Mouse (Mus musculus) hindbrain, embryonic 16.5 days (tissue): ENCODE measurements around the gene Gm4559. TPM values are rescaled to one million over a fixed set of nuclear protein-coding genes. Genes with fewer than 3 reads are reported as not detected.
A peak's percentile ranks its signal among the peaks of the same experiment; 100 is the strongest.
"Not testable (repeated sequence)": the region's sequence is repeated elsewhere in the genome, so short reads cannot be mapped to it uniquely, and the experiment has no call there.

ENCODE experiments used
- ATAC-seq: fragments of 200-750 bp; cut with Nextera tagmentation; 2 replicates; pipeline ENCODE4 v1.8.0; 2017; ENCODE audit warnings: moderate TSS enrichment, moderate library complexity
- H3K27ac ChIP-seq: fragments of 300-500 bp; sonication (generic); 2 replicates; pipeline ENCODE4 v1.5.1; 2014; ENCODE audit warnings: low read depth, mild to moderate bottlenecking, control low read depth, low read length, moderate library complexity
- H3K27me3 ChIP-seq: fragments of 300-500 bp; sonication (generic); replicated peaks from 2 replicates; pipeline ENCODE4 v1.6.1; 2014; ENCODE audit warnings: low read length; ENCODE audit not compliant: control insufficient read depth, insufficient read depth
- H3K36me3 ChIP-seq: fragments of 300-500 bp; sonication (generic); 2 replicates; pipeline ENCODE4 v1.6.1; 2014; ENCODE audit warnings: mild to moderate bottlenecking, low read length, moderate library complexity, mixed read lengths; ENCODE audit not compliant: control insufficient read depth, insufficient read depth
- H3K4me1 ChIP-seq: fragments of 300-500 bp; sonication (generic); 2 replicates; pipeline ENCODE4 v1.6.1; 2014; ENCODE audit warnings: low read depth, low read length; ENCODE audit not compliant: control insufficient read depth, insufficient read depth
- H3K4me2 ChIP-seq: fragments of 300-500 bp; sonication (generic); 2 replicates; pipeline ENCODE4 v1.6.1; 2014; ENCODE audit warnings: mild to moderate bottlenecking, low read length, control low read depth, moderate library complexity
- H3K4me3 ChIP-seq: fragments of 300-500 bp; sonication (generic); 2 replicates; pipeline ENCODE4 v1.5.1; 2014; ENCODE audit warnings: mild to moderate bottlenecking, low read length, control low read depth, moderate library complexity
- H3K9ac ChIP-seq: fragments of 300-500 bp; sonication (generic); 2 replicates; pipeline ENCODE4 v1.6.1; 2014; ENCODE audit warnings: low read depth, mild to moderate bottlenecking, control low read depth, low read length, moderate library complexity
- H3K9me3 ChIP-seq: fragments of 300-500 bp; sonication (generic); 2 replicates; pipeline ENCODE4 v1.6.1; 2014; ENCODE audit warnings: mild to moderate bottlenecking, low read length, moderate library complexity; ENCODE audit not compliant: control insufficient read depth
- WGBS: fragments of 180-500 bp; shearing (Covaris S2); extraction: QIAGEN DNeasy Blood & Tissue Kit; methylation state at CpG from one replicate; pipeline ENCODE4 v1.1.7; 2014; 5-methylcytosine and 5-hydroxymethylcytosine counted together
- polyA plus RNA-seq: library from polyadenylated mRNA; unstranded; fragments of >200 nt; fragmentation: Nextera tagmentation; extraction: Ambion mirVana; gene quantifications from 2 replicates; pipeline ENCODE4 v1.2.1, GENCODE M21; 2015

Gm4559 gene
- polyA plus RNA-seq = not detected in 2 replicates

DNA sequence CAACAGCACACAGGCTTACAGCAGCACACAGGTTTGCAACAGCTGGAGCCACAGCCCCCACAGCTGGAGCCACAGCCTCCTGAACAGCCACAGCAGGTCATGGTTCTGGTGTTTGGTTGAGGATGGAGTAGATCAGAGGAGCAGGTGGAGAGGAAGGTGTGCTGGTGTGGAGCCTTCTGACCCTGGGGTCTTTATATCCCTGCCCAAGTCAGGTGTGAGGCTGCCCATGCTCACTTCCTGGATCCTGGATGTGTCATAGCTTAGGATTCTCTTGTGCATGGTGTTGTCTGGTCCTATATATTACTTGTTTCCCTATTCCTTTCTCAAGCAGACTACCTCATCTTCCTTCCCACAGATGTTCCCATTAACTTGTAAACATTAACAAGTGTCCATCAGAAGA, at the start of gene Gm4559:
TSS of gene Gm4559 (minus strand) at position 101 of the 400 bp plus-strand sequence.
- H3K4me1 ChIP-seq, H3K36me3 ChIP-seq, H3K9me3 ChIP-seq, H3K4me2 ChIP-seq, H3K27ac ChIP-seq, H3K27me3 ChIP-seq, H3K9ac ChIP-seq, H3K4me3 ChIP-seq, ATAC-seq: not testable (repeated sequence)

DNA sequence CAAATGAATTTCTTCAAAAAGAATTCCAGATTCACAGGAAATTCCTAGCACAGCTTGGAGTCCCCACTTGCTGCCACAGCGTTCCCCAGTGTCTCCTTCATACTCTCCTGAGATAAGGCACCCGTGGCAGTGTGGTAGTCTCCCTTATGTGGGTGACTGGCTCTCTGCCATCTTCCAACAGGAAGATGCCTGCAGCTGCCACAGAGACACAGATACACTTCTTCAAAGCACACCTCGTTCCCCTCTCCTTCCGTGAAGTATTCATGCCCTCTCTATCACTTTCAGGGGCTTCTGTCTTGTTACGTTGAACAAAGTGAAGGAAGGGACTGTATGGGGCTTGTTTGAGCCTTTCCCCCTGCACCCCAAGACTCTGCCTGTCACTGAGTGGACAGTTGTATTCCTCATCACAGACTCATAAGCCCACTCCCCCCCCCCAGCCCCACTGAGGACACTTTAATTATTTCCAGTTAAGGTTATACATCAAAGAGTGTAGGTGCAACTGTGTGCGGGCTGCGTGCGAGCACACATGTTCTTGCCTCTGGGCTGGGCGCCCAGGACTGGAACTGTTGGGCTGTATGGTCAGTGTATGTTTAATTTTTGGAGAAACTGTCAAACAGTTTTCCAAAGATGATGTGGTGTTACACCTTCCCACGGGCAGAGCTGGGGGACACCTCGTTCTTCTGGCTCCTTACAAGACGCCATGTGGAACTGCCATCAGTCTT, 49.4 kb upstream of the Gm4559 start:
- ATAC-seq = no peak
- 85% methylated on average over 12 of the region's 12 CpGs for WGBS

GRCm38 (mm10) chr7:142322641-142323040, 48.5 kb upstream of the Gm4559 start:
- Histone ChIP-seq H3K27ac (no peak overlapping the region), H3K9me3 (no peaks in the 10 kb centered on the region), H3K9ac (no peak overlapping the region), H3K4me2 (no peak overlapping the region), H3K4me1 (peaks cover 7% of the 10 kb centered on the region), H3K4me3 (no peak overlapping the region), H3K27me3 (no peaks in the 10 kb centered on the region), H3K36me3 (no peaks in the 10 kb centered on the region)
- no peak for ATAC-seq
- 93% methylated on average over 6 of the region's 6 CpGs for WGBS

More for the DNA sequence above, 49.4 kb upstream of the Gm4559 start:
- H3K27me3 ChIP-seq = no peaks in the 10 kb centered on the region
- H3K4me3 ChIP-seq = no peak overlapping the region
- H3K9ac ChIP-seq = no peak overlapping the region
- peaks cover 7% of the 10 kb centered on the region for H3K4me1 ChIP-seq
- H3K27ac ChIP-seq = no peak overlapping the region
- no peak overlapping the region for H3K4me2 ChIP-seq
- H3K36me3 ChIP-seq = no peaks in the 10 kb centered on the region
- no peaks in the 10 kb centered on the region for H3K9me3 ChIP-seq

DNA sequence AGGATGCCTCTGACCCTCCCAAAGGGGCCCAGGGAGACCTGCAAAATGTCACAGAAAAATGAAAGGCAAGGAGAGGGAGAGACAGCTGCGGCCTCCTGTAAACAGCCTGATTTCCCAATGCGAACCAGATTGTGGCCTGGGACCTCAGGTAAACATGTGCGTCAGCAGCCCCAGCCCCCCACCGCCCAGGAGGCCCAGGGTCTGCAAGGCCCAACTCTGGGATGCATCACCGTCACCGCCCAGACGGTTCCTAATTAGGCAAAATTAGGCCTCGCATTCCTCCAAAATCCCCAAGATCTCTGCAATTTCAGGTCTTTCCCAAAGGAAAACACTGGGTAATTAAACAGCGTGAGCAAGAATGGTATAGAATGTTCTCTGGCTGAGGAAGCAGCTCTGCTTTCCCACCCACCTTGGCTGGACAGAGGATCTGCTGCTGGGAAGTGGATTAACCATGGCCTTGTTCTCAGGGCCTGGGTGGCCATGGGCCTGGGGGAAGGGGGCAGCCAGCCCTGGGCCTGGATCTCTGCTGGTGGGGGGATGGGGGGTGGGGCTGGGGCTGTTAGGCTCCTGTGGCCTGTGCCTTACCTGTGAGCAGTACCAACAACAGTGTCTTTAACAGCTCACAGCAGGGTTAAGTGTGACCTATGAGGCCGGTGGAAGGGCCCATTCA, 47.6 kb upstream of the Gm4559 start:
- not testable (repeated sequence) for H3K27me3 ChIP-seq, H3K36me3 ChIP-seq, ATAC-seq, H3K4me2 ChIP-seq, H3K27ac ChIP-seq, H3K9ac ChIP-seq, H3K4me1 ChIP-seq, H3K4me3 ChIP-seq, H3K9me3 ChIP-seq
- WGBS = 59% methylated on average over 3 of the region's 10 CpGs

GRCm38 (mm10) chr7:142320906-142321305, 46.7 kb upstream of the Gm4559 start:
- Histone ChIP-seq H3K4me2 (no peak overlapping the region), H3K36me3 (no peaks in the 10 kb centered on the region), H3K27ac (no peak overlapping the region), H3K4me3 (no peak overlapping the region), H3K4me1 (peaks cover 7% of the 10 kb centered on the region), H3K27me3 (no peaks in the 10 kb centered on the region), H3K9ac (no peak overlapping the region), H3K9me3 (no peaks in the 10 kb centered on the region)
- 31% methylated on average over 2 of the region's 2 CpGs for WGBS
- no peak for ATAC-seq

DNA sequence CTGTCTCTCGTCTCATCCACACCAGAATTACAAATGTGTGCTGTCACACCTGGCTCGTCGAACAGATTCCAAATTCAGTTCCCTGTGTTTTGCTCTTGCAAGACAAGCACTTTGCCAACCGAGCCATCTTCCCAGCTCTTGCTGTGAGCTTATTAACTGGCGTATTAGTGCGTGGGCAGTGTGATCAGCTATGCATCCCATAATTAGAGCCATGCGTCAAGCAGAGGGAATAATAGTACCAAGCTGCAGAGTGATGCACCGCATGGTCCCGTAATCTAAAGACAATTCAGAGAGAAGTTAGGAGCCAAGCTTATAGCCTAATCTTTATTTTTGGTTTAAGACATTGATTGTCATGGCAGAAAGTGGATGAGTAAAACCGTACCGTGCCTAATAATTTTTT, 45.0 kb upstream of the Gm4559 start:
- Histone ChIP-seq H3K4me3 (no peak overlapping the region), H3K9ac (no peak overlapping the region), H3K27me3 (no peaks in the 10 kb centered on the region), H3K4me1 (peaks cover 12% of the 10 kb centered on the region), H3K27ac (0 out of 2 replicates have a peak overlapping the region, but pooled peaks have one; percentile 17), H3K9me3 (no peaks in the 10 kb centered on the region), H3K36me3 (no peaks in the 10 kb centered on the region), H3K4me2 (no peak overlapping the region)
- 60% methylated on average over 11 of the region's 11 CpGs for WGBS
- no peak for ATAC-seq

GRCm38 (mm10) chr7:142317216-142317615, 43.1 kb upstream of the Gm4559 start:
- no peaks in the 10 kb centered on the region for H3K9me3 ChIP-seq
- WGBS = 83% methylated on average over 5 of the region's 5 CpGs
- H3K27me3 ChIP-seq = no peaks in the 10 kb centered on the region
- ATAC-seq = 0 out of 2 replicates have a peak, but pooled peaks have one; percentile 1
- H3K4me1 ChIP-seq = peaks cover 12% of the 10 kb centered on the region
- no peak overlapping the region for H3K27ac ChIP-seq
- H3K4me3 ChIP-seq = no peak overlapping the region
- no peaks in the 10 kb centered on the region for H3K36me3 ChIP-seq
- no peak overlapping the region for H3K9ac ChIP-seq
- H3K4me2 ChIP-seq = no peak overlapping the region

- WGBS = 48% methylated on average over 6 of the region's 6 CpGs
- Histone ChIP-seq H3K4me3 (no peak overlapping the region), H3K9me3 (no peaks in the 10 kb centered on the region), H3K4me1 (peaks cover 12% of the 10 kb centered on the region), H3K9ac (no peak overlapping the region), H3K36me3 (no peaks in the 10 kb centered on the region), H3K27me3 (no peaks in the 10 kb centered on the region), H3K4me2 (no peak overlapping the region), H3K27ac (no peak overlapping the region)
- ATAC-seq = peak; percentile 57; the same call in 1 of the 2 replicates
These were observed 42.4 kb upstream of the Gm4559 start for GRCm38 (mm10) chr7:142316558-142316957.

- H3K9me3 ChIP-seq = no peaks in the 10 kb centered on the region
- H3K27ac ChIP-seq = no peak overlapping the region
- H3K36me3 ChIP-seq = no peaks in the 10 kb centered on the region
- no peak overlapping the region for H3K4me2 ChIP-seq
- H3K4me1 ChIP-seq = peaks cover 11% of the 10 kb centered on the region
- ATAC-seq = peak; percentile 46
- H3K9ac ChIP-seq = no peak overlapping the region
- H3K4me3 ChIP-seq = no peak overlapping the region
- WGBS = 31% methylated on average over 5 of the region's 5 CpGs
- no peaks in the 10 kb centered on the region for H3K27me3 ChIP-seq
These were observed 40.6 kb upstream of the Gm4559 start for GRCm38 (mm10) chr7:142314600-142315285.
